Mouse (Mus musculus) ES-E14 (cell line): Measurements from ENCODE around the gene Col5a1. TPM values are rescaled to one million over a fixed set of nuclear protein-coding genes. Genes with fewer than 3 reads are reported as not detected.

Source experiments
- DNase-seq: peaks from one replicate; pipeline ENCODE4 v3.0.0-alpha.2; 2013; ENCODE audit warnings: low read depth, low spot score
- H3K27ac ChIP-seq: 2 replicates; pipeline ENCODE4 v1.5.1; 2012; ENCODE audit warnings: low read depth, mild to moderate bottlenecking, low read length, moderate library complexity, mixed read lengths; ENCODE audit not compliant: poor library complexity, insufficient read depth, severe bottlenecking
- H3K36me3 ChIP-seq: 2 replicates; pipeline ENCODE4 v1.6.1; 2012; ENCODE audit warnings: mild to moderate bottlenecking, low read length, moderate library complexity, mixed read lengths; ENCODE audit not compliant: control insufficient read depth, poor library complexity, insufficient read depth, severe bottlenecking
- H3K4me1 ChIP-seq, 2 experiments: fragments of 150-350 bp in 1 of 2; sonication (generic) in 1 of 2; 2 replicates each; pipeline ENCODE4 v1.6.1; 2012; ENCODE audit warnings: low read length in 2 of 2, mild to moderate bottlenecking in 1 of 2, mixed read lengths in 1 of 2; ENCODE audit not compliant: control insufficient read depth in 2 of 2, insufficient read depth in 2 of 2, poor library complexity in 1 of 2
- H3K4me3 ChIP-seq, 2 experiments: fragments of 150-350 bp in 1 of 2; sonication (generic) in 1 of 2; 2 replicates each; pipeline ENCODE4 v1.5.1; 2012; ENCODE audit warnings: low read length in 2 of 2, low read depth in 1 of 2, mild to moderate bottlenecking in 1 of 2, mixed read lengths in 1 of 2; ENCODE audit not compliant: insufficient read depth in 1 of 2, poor library complexity in 1 of 2, severe bottlenecking in 1 of 2
- H3K9ac ChIP-seq: 2 replicates; pipeline ENCODE4 v1.6.1; 2012; ENCODE audit warnings: low read depth, mild to moderate bottlenecking, low read length, mixed read lengths; ENCODE audit not compliant: poor library complexity, insufficient read depth, severe bottlenecking
- H3K9me3 ChIP-seq: fragments of 150-350 bp; sonication (generic); 2 replicates; pipeline ENCODE4 v1.6.1; 2012; ENCODE audit warnings: low read depth, mild to moderate bottlenecking, low read length; ENCODE audit not compliant: control insufficient read depth, insufficient read depth
- CHD2 ChIP-seq: IDR thresholded peaks from 2 replicates; pipeline ENCODE4 v1.6.1; 2014; ENCODE audit warnings: mild to moderate bottlenecking, low read depth, low read length, inconsistent platforms
- HCFC1 ChIP-seq: IDR thresholded peaks from 2 replicates; pipeline ENCODE4 v1.6.1; 2012; ENCODE audit warnings: low read length, inconsistent platforms, borderline replicate concordance; ENCODE audit not compliant: insufficient read depth
- MAFK ChIP-seq: IDR thresholded peaks from 2 replicates; pipeline ENCODE4 v1.6.1; 2014; ENCODE audit warnings: mild to moderate bottlenecking, low read depth, low read length, inconsistent platforms; ENCODE audit not compliant: insufficient read depth
- ZC3H11A ChIP-seq: IDR thresholded peaks from 2 replicates; pipeline ENCODE4 v1.6.1; 2012; ENCODE audit warnings: low read depth, mild to moderate bottlenecking, inconsistent platforms, low read length, borderline replicate concordance
- ZNF384 ChIP-seq: IDR thresholded peaks from 2 replicates; pipeline ENCODE4 v1.6.1; 2012; ENCODE audit warnings: low read depth, low read length, inconsistent platforms
- in situ Hi-C, 2 experiments: fragments of 600-800 bp; cut with MboI; formaldehyde crosslinking; loops; one replicate each; pipeline ENCODE4 v1.15.1; 2025; ENCODE audit warnings: low sequenced_read_pairs in 2 of 2, inconsistent platforms in 1 of 2; ENCODE audit not compliant: unreplicated experiment in 2 of 2
- total RNA-seq: library from RNA; depleted of rRNA; stranded (reverse); fragments of 300-350 nt; gene quantifications from 2 replicates; pipeline ENCODE4 v1.2.3, GENCODE M21; 2012

Gene Col5a1
- total RNA-seq, 1 experiment = 42.3 TPM

DNA sequence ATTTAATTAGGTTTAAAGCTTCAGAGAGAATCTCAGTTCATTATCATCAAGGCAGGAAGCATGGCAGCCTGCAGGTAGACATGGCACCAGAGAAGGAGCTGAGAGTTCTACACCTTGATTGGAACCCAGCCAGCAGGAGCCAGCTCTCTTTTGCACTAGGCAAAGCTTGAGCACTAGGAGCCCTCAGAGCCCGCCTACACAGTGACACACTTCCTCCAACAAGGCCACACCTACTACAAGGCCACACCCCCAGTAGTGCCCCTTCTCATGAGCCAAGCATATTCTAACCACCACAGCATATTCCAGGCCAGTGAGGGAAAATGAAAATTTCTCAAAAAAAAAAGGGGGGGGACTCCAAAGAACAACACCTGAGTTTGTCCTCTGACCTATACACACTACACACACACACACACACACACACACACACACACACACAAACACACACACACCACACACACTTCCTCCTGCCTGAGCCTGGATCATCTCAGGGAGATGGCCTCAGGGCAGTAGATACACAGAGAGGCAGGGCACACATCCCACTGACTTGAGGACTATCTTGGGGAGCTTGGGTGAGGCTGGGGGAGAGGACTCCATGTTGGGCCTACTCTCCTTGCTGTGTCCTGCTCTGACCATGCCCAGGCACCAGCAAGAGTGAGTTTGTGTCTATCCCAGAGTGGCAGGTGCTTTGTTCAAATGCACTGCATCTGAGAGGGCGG lies 181.8 kb downstream of the Col5a1 start:
- in situ Hi-C loops = no loop called here

DNA sequence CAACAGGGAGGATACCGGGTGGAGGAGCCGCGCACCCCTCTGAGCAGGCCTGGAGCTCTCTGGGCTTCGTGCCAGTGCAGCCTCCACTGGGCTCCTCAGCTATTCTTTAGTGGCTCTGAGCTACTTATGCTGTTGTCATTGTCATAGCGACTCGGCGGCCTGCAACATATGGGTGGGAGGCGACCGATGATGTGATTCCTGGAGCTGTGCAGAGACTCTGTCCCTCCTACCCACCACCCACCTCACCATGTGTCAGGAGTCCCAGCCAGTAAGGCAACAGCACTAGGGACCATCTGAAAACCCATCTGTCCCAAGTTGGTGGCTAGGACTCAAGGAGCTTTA lies 182.3 kb downstream of the Col5a1 start:
- H3K36me3 ChIP-seq = no peaks in the 10 kb centered on the region
- H3K9ac ChIP-seq = no peak overlapping the region
- no peaks in the 10 kb centered on the region; a peak in 1 of 4 replicates for H3K4me1 ChIP-seq
- no peak for DNase-seq
- H3K4me3 ChIP-seq = no peak overlapping the region
- H3K9me3 ChIP-seq = no peaks in the 10 kb centered on the region
- in situ Hi-C loops = no loop called here
- TF ChIP-seq ZC3H11A (no peak), MAFK (no peak), HCFC1 (no peak), ZNF384 (no peak), CHD2 (no peak)
- H3K27ac ChIP-seq = no peak overlapping the region

More for the DNA sequence above, 181.8 kb downstream of the Col5a1 start:
- no peak overlapping the region for H3K9ac ChIP-seq
- H3K4me3 ChIP-seq = no peak overlapping the region
- H3K9me3 ChIP-seq = no peaks in the 10 kb centered on the region
- no peak overlapping the region for H3K27ac ChIP-seq
- no peaks in the 10 kb centered on the region for H3K36me3 ChIP-seq
- no peak for DNase-seq
- H3K4me1 ChIP-seq = no peaks in the 10 kb centered on the region; a peak in 1 of 4 replicates
- no peak for TF ChIP-seq CHD2

DNA sequence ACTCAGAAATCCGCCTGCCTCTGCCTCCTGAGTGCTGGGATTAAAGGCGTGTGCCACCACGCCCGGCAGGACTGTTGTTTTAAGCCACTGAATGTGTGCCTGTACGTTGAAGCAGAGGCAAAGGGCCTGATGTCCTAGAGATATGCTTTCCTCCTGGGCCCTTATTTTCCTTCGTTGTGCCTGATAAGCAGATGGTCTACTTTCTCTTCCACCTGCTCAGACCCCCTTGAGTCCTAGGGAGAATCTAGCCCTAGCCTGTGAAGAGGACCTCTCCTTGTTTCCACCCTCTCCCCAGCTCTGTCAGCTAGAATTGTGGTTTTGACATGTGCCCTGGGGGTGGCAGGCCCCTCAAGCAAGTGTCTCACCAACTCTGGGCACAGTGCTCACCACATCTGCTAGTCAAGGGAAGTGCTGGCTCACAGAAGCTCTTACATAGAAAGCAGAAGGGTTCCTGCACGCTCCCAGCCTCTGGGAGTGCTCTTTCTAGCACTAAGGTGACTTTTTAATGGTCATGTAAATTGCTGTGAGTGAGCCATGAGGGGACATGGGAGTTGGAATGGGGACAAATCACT lies 189.5 kb downstream of the Col5a1 start:
- no peak for TF ChIP-seq ZC3H11A
- no peak for TF ChIP-seq HCFC1
- no peak for TF ChIP-seq ZNF384
- TF ChIP-seq CHD2 = no peak
- no peak for TF ChIP-seq MAFK
- Histone ChIP-seq H3K9me3 (no peaks in the 10 kb centered on the region), H3K36me3 (no peaks in the 10 kb centered on the region), H3K4me3 (no peak overlapping the region), H3K4me1 (no peaks in the 10 kb centered on the region), H3K9ac (no peak overlapping the region), H3K27ac (no peak overlapping the region)
- in situ Hi-C loops = no loop called here
- DNase-seq = no peak

DNA sequence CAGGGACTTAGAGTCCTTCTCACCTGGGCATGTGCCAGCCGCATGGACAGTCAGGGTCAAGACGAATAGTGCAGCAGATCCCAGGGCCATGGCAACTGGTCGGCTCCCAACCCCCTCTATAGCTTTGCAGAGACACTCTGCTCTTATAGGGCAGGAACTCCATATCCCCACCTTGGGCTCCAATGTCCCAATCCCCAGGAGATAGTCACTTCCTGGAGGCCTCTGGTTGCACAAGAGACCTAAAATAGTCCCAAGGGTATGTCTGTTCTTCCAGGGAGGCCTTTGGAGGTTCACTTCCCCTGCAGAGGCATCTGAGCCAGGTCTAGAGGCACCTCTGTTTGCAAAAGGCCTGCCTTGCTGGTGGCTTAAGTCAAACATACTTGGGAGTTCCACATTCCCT lies 198.5 kb downstream of the Col5a1 start, which contains the start of gene Fcnb:
TSS of gene Fcnb (minus strand) at position 118 of the 400 bp plus-strand sequence.
- H3K27ac ChIP-seq = no peak within 1 kb of the TSS
- no peak within 1 kb of the TSS for H3K4me3 ChIP-seq
- H3K4me1 ChIP-seq = no peaks in the 10 kb centered on the region
- no peaks in the 10 kb centered on the region for H3K36me3 ChIP-seq
- in situ Hi-C loops = no loop called here
- no peaks in the 10 kb centered on the region for H3K9me3 ChIP-seq
- H3K9ac ChIP-seq = no peak within 1 kb of the TSS
- TF ChIP-seq HCFC1 (no peak), MAFK (no peak), ZNF384 (no peak), CHD2 (no peak), ZC3H11A (no peak)
- no peak for DNase-seq

DNA sequence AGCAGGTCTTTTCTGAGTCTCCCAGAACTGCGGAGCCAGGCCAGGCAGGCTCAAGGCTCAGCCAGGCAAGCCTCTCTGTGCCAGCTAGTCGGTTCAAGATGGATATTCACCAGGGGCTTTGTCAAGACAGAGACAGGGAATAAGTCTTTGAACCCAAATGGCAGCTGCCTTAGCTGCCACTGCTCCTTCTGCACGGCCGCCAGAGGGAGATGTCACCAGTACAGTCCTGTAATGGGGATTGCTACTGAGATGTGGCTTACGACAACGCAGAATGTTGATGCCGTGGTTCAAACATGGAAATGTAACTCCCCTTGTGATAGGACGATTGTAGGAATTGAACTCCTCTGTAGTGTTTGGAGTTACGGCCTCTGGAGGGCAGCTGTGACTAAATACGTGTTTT lies 199.9 kb downstream of the Col5a1 start:
- DNase-seq = no peak
- Histone ChIP-seq H3K9me3 (no peaks in the 10 kb centered on the region), H3K36me3 (no peaks in the 10 kb centered on the region), H3K27ac (no peak overlapping the region), H3K4me1 (no peaks in the 10 kb centered on the region), H3K9ac (no peak overlapping the region), H3K4me3 (no peak overlapping the region)
- TF ChIP-seq HCFC1 (no peak), ZNF384 (no peak), CHD2 (no peak), MAFK (no peak), ZC3H11A (no peak)
- in situ Hi-C loops = no loop called here
